Mouse (Mus musculus) urinary bladder, postnatal 10 days (tissue): ENCODE data around the gene Vars.
A peak's percentile ranks its signal among the peaks of the same experiment; 100 is the strongest.
"Not testable (repeated sequence)": the region's sequence is repeated elsewhere in the genome, so short reads cannot be mapped to it uniquely, and the experiment has no call there.

Source experiments
- DNase-seq: peaks from one replicate; pipeline ENCODE4 v3.0.0; 2022; ENCODE audit warnings: low spot score

Gene Vars

GRCm38 (mm10) chr17:35003022-35003838 lies 2.4 kb downstream of the Vars start:
- no peak for DNase-seq

DNA sequence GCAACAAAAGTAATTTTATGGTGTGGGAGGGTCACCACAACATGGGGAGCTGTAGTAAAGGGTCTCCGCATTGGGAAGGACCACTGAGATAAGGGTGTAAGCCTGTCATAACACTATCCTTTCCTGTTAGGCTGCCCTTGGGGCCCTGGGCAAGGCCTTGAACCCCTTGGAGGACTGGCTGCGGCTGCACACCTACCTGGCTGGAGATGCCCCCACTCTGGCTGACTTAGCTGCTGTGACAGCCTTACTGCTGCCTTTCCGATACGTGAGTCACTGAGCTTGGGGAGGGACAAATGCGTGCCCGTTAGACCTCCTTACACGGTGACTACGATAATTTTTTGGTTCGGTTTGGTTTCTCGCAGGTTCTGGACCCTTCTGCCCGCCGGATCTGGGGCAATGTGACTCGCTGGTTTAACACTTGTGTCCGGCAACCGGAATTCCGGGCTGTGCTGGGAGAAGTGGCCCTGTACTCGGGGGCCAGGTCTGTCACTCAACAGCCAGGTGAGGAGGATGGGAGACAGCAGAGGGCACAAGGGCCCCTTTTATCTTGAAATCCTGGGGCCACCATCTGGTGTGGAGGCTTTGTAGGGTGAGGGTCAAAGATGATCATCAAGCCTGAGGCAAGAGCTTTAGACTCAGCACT lies 3.4 kb downstream of the Vars start:
- no peak for DNase-seq

GRCm38 (mm10) chr17:35005158-35005557 lies 4.4 kb downstream of the Vars start:
- no peak for DNase-seq

- DNase-seq: not testable (repeated sequence)
Measured at GRCm38 (mm10) chr17:35005902-35006301, 5.1 kb downstream of the Vars start.

DNA sequence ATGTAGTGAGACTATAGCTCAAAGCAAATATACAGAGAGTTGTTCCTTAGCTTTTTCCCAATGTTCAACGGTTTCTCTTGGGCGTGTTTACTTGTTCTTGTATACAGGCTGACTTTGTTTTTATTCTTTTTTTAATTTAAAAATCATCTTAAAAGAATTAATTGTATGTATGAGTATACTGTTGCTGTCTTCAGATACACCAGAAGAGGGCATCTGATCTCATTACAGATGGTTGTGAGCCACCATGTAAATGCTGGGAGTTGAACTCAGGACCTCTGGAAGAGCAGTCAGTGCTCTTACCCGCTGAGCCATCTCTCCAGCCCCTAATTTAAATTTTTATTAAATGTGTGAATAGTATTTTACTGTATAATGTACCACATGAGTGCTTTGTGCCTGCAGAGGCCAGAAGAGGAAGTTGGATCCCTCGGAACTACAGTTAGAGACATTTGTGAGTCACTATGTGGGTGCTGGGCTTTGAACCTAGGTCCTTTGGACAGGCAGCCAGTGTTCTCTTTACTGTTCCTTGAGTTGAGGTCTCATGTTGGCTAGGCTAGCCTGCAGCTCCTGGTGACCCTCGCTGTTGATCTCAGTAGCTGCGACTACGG lies 6.7 kb downstream of the Vars start:
- DNase-seq: no peak

GRCm38 (mm10) chr17:35009586-35009985 lies 8.8 kb downstream of the Vars start:
- no peak for DNase-seq

GRCm38 (mm10) chr17:35011440-35011839 lies 10.7 kb downstream of the Vars start:
- no peak for DNase-seq

- DNase-seq: no peak
Measured at GRCm38 (mm10) chr17:35012430-35012829, 11.6 kb downstream of the Vars start.

DNA sequence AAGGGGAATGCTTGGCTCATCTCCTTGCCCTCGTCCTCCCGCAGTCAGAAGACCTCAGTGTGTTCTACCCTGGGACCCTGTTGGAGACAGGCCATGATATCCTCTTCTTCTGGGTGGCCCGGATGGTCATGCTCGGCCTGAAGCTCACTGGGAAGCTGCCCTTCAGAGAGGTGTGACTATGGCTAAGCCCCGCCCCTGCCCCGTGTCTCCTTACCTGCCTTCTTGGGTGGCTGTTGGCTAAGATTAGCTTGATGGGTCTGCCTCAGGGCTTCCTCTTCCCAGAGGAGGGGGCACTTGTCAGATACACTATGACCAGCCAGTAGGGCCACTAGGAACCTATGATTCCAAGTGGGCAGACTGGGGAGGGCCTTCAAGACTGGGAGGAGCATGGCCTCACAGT lies 12.4 kb downstream of the Vars start:
- DNase-seq: no peak

DNA sequence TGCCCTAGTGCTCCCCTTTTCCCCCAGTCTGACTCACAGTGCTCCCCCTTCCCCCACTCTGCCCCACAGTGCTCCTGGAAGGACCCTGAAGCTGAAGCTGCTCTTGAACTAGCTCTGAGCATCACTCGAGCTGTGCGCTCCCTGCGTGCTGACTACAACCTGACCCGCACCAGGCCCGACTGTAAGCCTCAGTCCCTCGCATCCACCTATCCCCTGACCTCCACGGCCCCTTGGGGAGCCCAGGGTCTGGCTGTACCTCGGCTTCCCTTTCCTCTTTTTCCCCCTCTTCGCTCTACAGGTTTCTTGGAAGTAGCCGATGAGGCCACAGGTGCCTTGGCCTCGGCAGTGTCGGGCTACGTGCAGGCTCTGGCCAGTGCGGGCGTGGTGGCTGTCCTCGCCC lies 14.5 kb downstream of the Vars start:
- no peak for DNase-seq

- no peak for DNase-seq
Measured at GRCm38 (mm10) chr17:35016376-35016775, 15.6 kb downstream of the Vars start, which contains the start of gene Vwa7. Gene Vwa7 (plus strand): TSS chr17:35016579.

DNA sequence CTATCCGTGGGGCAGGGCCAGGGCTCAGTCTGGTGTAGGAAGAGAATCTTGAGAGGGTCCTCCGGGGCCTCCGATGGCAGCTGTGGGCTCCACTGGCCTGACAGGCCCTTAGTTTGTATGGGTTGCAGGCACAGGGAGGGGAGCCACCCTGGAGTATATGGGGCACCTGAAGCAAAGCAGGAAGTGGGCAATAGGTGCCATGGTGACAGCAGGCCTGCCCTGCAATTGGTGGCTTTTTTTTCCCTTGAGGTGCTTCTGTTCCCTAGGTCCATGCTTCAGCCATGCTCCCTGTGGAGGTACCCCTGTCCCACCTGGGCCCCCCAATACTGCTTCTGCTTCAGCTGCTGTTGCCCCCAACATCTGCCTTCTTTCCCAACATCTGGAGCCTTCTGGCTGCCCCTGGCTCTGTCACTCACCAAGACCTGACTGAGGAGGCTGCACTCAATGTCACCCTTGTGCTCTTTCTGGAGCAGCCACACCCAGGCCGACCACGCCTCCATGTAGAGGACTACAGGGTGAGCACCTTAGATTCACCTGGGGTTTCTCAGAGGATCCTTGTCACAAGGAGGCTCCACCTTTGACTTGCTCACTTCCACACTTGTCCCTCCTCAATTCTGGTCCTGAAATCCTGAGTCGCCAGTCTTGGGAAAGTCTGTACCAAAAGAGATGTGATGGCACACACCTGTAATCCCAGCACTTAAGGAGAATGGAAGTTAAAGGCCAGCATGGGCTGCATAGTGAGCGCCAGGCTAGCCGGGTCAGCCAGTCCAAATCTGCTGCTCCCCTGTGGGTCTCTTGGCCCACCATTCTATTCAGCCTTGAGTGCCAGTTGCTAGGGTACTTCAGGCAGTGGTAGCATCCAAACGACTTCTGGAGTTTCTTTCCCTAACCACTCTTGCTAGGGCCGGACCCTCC lies 16.3 kb downstream of the Vars start:
- DNase-seq: no peak

DNA sequence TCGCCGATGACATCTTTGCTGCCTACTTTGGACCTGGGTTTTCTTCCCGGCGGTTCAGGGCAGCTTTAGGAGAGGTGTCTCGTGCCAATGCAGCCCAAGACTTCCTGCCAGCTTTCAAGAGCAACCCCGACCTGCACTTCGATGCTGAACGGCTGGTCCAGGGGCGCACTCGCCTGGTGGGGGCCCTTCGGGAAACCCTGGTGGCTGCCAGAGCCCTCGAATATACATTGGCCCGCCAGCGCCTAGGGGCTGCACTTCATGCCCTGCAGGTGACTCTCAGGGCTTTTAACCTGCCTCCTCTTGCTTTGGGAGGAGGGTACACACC lies 16.9 kb downstream of the Vars start:
- no peak for DNase-seq

DNA sequence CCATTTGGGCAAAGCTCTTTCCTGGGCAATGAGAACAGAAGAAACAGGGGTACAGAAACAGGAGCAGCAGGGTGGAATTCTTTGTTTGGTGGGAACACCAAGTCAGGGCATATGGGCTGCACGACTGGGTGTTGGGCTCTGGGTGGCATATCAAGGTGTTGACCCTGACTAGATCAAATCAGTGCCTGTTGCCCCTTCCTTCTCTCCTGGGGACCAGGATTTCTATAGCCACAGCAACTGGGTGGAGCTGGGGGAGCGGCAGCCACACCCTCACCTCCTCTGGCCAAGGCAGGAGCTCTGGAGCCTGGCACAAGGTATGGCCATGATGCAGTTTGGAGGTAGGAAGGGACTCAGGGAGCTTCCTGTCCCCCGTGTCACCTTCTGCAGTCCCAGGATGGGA lies 17.4 kb downstream of the Vars start:
- no peak for DNase-seq

GRCm38 (mm10) chr17:35019894-35020293 lies 19.1 kb downstream of the Vars start:
- no peak for DNase-seq

DNA sequence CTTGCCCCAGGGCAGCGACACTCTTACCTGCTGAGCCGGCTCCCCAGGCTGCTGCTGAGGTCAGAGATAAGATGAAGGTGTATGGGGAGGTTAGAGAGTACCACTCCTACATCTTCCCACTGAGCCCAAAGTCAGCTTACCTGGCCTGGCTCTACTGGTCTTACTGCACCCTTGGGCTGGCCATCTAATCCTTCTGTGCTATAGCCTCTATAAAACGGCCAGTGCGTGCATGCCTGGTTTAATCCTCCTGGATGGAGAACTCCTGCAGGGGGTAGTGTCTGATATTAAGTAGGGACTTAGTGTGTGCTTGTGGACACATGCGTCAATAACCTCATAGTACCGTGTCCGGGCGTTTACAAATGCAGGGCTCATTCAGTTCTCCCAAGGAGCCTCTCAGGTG lies 19.8 kb downstream of the Vars start:
- no peak for DNase-seq

- peak; percentile 67 for DNase-seq
Measured at GRCm38 (mm10) chr17:35021163-35021808, 20.5 kb downstream of the Vars start.

- no peak for DNase-seq
Measured at GRCm38 (mm10) chr17:35021842-35022477, 21.2 kb downstream of the Vars start.

DNA sequence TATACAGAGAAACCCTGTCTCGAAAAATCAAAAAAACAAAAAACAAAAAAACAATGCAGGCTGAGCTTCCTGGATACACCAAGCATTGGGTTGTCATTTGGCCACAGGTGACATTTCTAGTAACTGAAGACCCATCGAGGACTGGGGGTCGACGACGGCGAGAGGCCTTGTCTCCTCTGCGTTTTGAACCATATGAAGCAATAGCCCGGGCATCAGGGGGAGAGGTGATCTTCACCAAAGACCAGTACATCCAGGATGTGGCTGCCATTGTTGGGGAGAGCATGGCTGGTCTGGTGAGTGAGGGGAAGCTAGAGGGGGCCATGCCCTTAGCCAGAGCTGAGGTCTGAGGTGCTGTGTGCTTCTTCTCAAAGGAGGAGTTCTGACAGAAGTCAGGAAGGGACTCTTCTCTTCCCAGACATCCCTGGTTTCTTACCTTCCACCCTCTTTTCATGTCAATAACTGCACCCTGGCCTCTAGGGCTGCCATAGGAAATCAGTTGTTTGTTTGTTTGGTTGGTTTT lies 21.8 kb downstream of the Vars start:
- DNase-seq: no peak

GRCm38 (mm10) chr17:35023221-35023620 lies 22.4 kb downstream of the Vars start:
- no peak for DNase-seq

GRCm38 (mm10) chr17:35023756-35024155 lies 23.0 kb downstream of the Vars start:
- DNase-seq: no peak
